ENCODE assay signal across 11 mouse cellular contexts in genomic region chr4:125992206-125992605, GRCm38 (mm10). TPM values are rescaled to one million over a fixed set of nuclear protein-coding genes. Genes with fewer than 3 reads are reported as not detected.
DNase-seq lines count a peak whose midpoint lies in the region.
"Had no signal": no experiment of that assay in that cellular context is flagged by ENCODE, and none has a peak within 500 bp of the region (broad histone marks: within the 10 kb centered on the region; RNA-seq: fewer than 3 reads in every experiment).

No protein-coding gene starts in this region.

- DNase-seq in ES-CJ7 (ENCODE audit: low read depth, low spot score) (peak; percentile 88), R1 (ENCODE audit: low read depth, low spot score) (peak; percentile 88)
- DNase-seq in spleen, adult 12 weeks (ENCODE audit: low spot score): no peak
- DNase-seq in yolk sac, embryonic 10.5 days (ENCODE audit: low spot score): no peak
- DNase-seq in adrenal gland, adult 8-10 months: no peak
- DNase-seq: cerebellum, adult 11 months; cerebellum, adult 18-20 months; cerebellum, adult 8-10 months; cerebellum, adult 9-11 months; cerebellum, postnatal 14 days; forebrain, postnatal 0 days had no signal

RNA-seq across cellular contexts. Expression of gene Csf3r, which starts 32.1 kb away (rescaled TPM):
- total RNA-seq in adrenal gland, adult 8-10 months (2022): 1 to 10 TPM; 1.3 to 3.6 (median 2.8) TPM

RNA-seq across cellular contexts. Expression of gene Mrps15, which starts 54.5 kb away (rescaled TPM):
- 10 to 100 TPM; 64.2 to 74.4 (median 69.4) TPM for total RNA-seq in adrenal gland, adult 8-10 months (2022)

Comparison
In these comparisons a context has a peak if more than half of its experiments do, and no peak if none do; other contexts are left out.
1. DNase-seq: peak in ES-CJ7 (single experiment) and R1 (single experiment); none in spleen, adult 12 weeks (single experiment), yolk sac, embryonic 10.5 days (single experiment) and adrenal gland, adult 8-10 months (single experiment).